Mouse (Mus musculus) midbrain, embryonic 14.5 days (tissue): ENCODE measurements at regions not wholly inside any gene's neighbourhood (a gene's known extent, or its start where the extent isn't known, plus 50 kb on each side); places are given as distances from the start of the nearest gene placed in this dataset.

Experiments
- ATAC-seq: fragments of 200-750 bp; cut with Nextera tagmentation; 2 replicates; pipeline ENCODE4 v1.8.0; 2017; ENCODE audit warnings: moderate number of reproducible peaks, moderate library complexity; ENCODE audit not compliant: low FRiP score, low TSS enrichment
- DNase-seq: peaks from one replicate; pipeline ENCODE4 v3.0.0-alpha.2; 2015
- H3K27ac ChIP-seq: fragments of 300-500 bp; sonication (generic); replicated peaks from 2 replicates; pipeline ENCODE4 v1.5.1; 2014; ENCODE audit warnings: mild to moderate bottlenecking, low read depth, low read length, moderate library complexity
- H3K27me3 ChIP-seq: fragments of 300-500 bp; sonication (generic); 2 replicates; pipeline ENCODE4 v1.6.1; 2014; ENCODE audit warnings: low read length, control low read depth, mixed read lengths; ENCODE audit not compliant: control insufficient read depth, insufficient read depth
- H3K36me3 ChIP-seq: fragments of 300-500 bp; sonication (generic); 2 replicates; pipeline ENCODE4 v1.6.1; 2014; ENCODE audit warnings: low read length, control low read depth; ENCODE audit not compliant: control insufficient read depth, insufficient read depth
- H3K4me1 ChIP-seq: fragments of 300-500 bp; sonication (generic); 2 replicates; pipeline ENCODE4 v1.6.1; 2014; ENCODE audit warnings: mild to moderate bottlenecking, antibody characterized with exemption, low read length, control low read depth; ENCODE audit not compliant: control insufficient read depth, insufficient read depth
- H3K4me2 ChIP-seq: fragments of 300-500 bp; sonication (generic); 2 replicates; pipeline ENCODE4 v1.6.1; 2014; ENCODE audit warnings: mild to moderate bottlenecking, low read length, moderate library complexity
- H3K4me3 ChIP-seq: fragments of 300-500 bp; sonication (generic); replicated peaks from 2 replicates; pipeline ENCODE4 v1.5.1; 2014; ENCODE audit warnings: low read depth, low read length
- H3K9ac ChIP-seq: fragments of 300-500 bp; sonication (generic); replicated peaks from 2 replicates; pipeline ENCODE4 v1.6.1; 2014; ENCODE audit warnings: mild to moderate bottlenecking, low read length, moderate library complexity
- H3K9me3 ChIP-seq: fragments of 300-500 bp; sonication (generic); 2 replicates; pipeline ENCODE4 v1.6.1; 2016; ENCODE audit warnings: low read length, control low read depth, mixed read lengths; ENCODE audit not compliant: control insufficient read depth
- WGBS: fragments of 180-500 bp; shearing (Covaris S2); extraction: QIAGEN DNeasy Blood & Tissue Kit; methylation state at CpG from one replicate; pipeline ENCODE4 v1.1.7; 2014; 5-methylcytosine and 5-hydroxymethylcytosine counted together

DNA sequence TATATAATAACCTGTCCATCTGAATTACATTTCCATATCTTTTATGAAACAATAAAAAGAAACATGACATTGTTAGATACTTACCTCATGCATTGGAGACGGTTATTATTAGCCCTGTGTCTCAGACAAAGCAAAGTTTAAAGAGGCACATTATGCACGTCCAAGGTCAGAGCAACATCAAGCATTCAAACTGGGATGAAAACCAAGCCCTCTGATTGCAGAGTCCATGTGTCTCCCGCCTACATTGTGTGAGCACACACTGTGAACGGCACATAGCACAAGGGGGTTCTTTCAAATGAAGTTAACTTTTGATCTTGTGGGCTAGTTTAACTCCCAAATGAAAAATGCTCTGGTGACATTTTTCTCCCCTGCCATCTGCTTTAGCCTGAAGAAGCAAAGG lies 489.3 kb downstream of the Psat1 start:
- Histone ChIP-seq H3K9ac (no peak overlapping the region), H3K9me3 (no peaks in the 10 kb centered on the region), H3K36me3 (no peaks in the 10 kb centered on the region), H3K4me3 (no peak overlapping the region), H3K4me1 (0 out of 2 replicates have a peak, but pooled peaks cover 3% of the 10 kb centered on the region), H3K27me3 (no peaks in the 10 kb centered on the region), H3K27ac (no peak overlapping the region), H3K4me2 (no peak overlapping the region)
- WGBS: 24% methylated on average over 4 of the region's 4 CpGs
- DNase-seq: no peak
- ATAC-seq: no peak

DNA sequence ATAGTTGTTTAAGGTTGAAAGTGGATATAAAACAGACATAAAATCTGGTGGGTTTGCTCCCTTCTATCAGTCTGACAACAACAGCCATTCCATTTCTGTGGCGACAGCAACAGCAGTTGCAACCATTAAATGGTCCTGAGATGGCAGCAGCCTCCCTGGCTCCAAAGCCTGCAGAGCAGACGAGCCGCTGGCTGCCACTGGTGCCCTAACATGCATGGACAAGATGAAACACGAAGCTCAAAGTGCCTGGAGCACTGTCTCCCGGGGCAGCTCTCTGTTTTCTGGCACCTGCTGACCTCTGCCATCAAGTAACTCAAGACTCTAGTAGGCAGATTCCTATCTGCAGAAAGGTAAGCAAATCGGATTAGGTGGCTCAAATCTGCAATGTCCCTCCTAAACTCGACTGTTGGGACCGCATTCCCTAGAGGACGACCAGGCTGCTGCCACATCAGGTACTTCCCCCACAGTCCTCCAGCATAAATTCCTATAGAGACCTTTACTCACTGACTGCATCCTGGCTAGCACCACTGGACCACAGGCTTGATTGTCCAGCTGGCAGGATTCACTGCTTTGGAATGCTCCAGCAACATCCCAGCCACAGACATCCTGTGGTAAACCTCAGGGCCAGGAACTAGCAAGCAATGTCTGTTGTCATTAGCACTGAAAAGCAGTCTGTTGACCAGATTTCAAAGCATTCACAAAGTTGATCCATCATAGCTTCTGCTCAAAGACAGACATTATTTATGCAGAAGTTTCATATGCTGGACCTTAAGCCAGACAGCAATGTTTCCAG lies 490.0 kb downstream of the Psat1 start:
- ATAC-seq (no peak), DNase-seq (peak; percentile 39)
- Histone ChIP-seq H3K27me3 (no peaks in the 10 kb centered on the region), H3K36me3 (no peaks in the 10 kb centered on the region), H3K4me3 (no peak overlapping the region), H3K27ac (no peak overlapping the region), H3K4me2 (no peak overlapping the region), H3K4me1 (0 out of 2 replicates have a peak, but pooled peaks cover 3% of the 10 kb centered on the region), H3K9me3 (no peaks in the 10 kb centered on the region), H3K9ac (no peak overlapping the region)
- 55% methylated on average over 9 of the region's 9 CpGs for WGBS

DNA sequence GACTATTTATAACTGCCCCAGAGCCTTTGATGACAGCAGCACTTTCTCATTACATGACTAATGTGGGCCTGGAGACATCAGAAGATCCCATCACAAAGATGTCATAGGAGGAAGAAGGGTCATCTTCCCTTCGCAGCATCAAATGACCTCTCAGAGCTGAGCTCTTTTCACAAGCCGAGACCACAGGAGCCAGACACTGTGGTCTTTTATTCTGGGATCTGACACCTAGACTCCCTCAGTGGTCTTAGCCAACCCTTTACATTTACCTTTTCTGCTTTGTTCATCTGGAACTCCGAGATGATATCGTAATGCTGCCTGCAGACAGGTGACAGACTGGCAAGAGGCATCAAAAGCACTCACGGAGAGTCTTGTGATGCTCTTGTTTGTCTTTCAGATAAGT lies 498.1 kb downstream of the Psat1 start:
- no peak for ATAC-seq
- H3K36me3 ChIP-seq: no peaks in the 10 kb centered on the region
- H3K27me3 ChIP-seq: no peaks in the 10 kb centered on the region
- DNase-seq: no peak
- H3K4me3 ChIP-seq: no peak overlapping the region
- no peak overlapping the region for H3K27ac ChIP-seq
- H3K9ac ChIP-seq: no peak overlapping the region
- H3K9me3 ChIP-seq: no peaks in the 10 kb centered on the region
- H3K4me1 ChIP-seq: no peaks in the 10 kb centered on the region
- no peak overlapping the region for H3K4me2 ChIP-seq
- WGBS: 63% methylated on average over 5 of the region's 5 CpGs

DNA sequence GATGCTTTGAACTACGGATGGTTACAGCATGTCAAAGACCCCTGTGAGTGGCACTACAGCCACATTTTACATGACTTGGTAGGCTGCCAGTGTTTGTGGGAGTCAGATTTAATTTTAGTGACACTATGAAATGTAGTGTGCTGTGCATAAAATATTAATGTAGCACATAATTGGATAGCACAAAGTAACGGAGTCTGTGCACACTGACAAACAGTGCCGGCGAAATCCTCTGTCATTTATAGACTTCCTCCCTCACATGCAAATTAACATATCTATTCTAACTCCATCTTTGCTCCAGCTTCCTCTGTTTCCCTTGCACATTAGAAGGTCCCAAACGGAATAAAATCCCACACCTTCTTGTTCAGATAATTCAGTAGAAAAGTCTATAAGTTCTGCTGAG lies 515.3 kb downstream of the Psat1 start:
- H3K27me3 ChIP-seq: no peaks in the 10 kb centered on the region
- no peaks in the 10 kb centered on the region for H3K4me1 ChIP-seq
- no peak for ATAC-seq
- H3K9me3 ChIP-seq: no peaks in the 10 kb centered on the region
- WGBS: 69% methylated on average over 5 of the region's 5 CpGs
- H3K4me2 ChIP-seq: no peak overlapping the region
- no peak overlapping the region for H3K4me3 ChIP-seq
- no peak overlapping the region for H3K9ac ChIP-seq
- peak; percentile 14 for DNase-seq
- H3K27ac ChIP-seq: no peak overlapping the region
- H3K36me3 ChIP-seq: no peaks in the 10 kb centered on the region

DNA sequence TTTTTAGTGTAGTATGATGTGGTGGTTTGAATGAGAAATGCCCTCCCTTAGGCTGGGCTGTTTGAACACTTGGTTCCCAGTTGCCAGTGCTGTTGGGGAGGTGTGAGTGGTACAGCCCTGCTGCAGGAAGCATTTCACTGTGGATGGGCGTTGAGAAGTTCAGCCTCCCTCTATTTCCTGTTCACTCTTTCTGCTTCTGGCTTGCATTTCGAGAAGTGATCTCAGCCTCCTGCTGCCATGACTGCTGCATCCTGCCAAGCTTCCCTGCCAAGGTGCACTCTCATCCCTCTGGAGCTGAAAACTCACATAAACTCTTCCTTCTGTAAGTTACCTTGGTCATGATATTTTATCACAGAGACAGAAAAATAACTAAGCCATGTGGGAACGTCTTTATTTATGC lies 525.8 kb downstream of the Psat1 start:
- H3K27ac ChIP-seq: no peak overlapping the region
- WGBS: 73% methylated on average over 3 of the region's 3 CpGs
- DNase-seq: no peak
- no peak overlapping the region for H3K4me2 ChIP-seq
- no peak for ATAC-seq
- no peaks in the 10 kb centered on the region for H3K27me3 ChIP-seq
- H3K4me1 ChIP-seq: no peaks in the 10 kb centered on the region
- H3K9ac ChIP-seq: no peak overlapping the region
- no peak overlapping the region for H3K4me3 ChIP-seq
- no peaks in the 10 kb centered on the region for H3K36me3 ChIP-seq
- H3K9me3 ChIP-seq: no peaks in the 10 kb centered on the region

DNA sequence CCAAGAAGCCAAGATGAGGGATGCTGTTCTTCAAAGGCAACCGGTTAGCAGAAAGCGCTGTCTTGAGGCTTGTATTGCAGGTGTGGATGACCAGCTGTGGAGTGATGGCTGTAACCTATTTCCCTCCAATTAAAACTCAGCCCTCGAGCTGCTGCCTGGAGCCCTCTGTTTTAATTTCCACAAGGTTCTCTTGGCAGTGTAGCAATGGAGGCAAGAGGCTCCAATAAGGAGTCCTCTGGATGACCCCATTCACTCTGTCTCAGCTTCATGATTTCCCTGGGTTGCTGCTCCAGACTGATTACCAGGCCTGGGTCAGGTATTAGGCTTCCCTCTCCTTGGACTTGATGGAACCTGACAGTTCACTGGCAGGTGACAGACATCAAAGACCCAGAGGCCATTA lies 548.5 kb downstream of the Psat1 start:
- Histone ChIP-seq H3K27ac (no peak overlapping the region), H3K27me3 (no peaks in the 10 kb centered on the region), H3K4me3 (no peak overlapping the region), H3K4me2 (no peak overlapping the region), H3K9me3 (no peaks in the 10 kb centered on the region), H3K4me1 (no peaks in the 10 kb centered on the region), H3K36me3 (no peaks in the 10 kb centered on the region), H3K9ac (no peak overlapping the region)
- DNase-seq (no peak), ATAC-seq (no peak)
- WGBS: 87% methylated on average over 3 of the region's 3 CpGs

DNA sequence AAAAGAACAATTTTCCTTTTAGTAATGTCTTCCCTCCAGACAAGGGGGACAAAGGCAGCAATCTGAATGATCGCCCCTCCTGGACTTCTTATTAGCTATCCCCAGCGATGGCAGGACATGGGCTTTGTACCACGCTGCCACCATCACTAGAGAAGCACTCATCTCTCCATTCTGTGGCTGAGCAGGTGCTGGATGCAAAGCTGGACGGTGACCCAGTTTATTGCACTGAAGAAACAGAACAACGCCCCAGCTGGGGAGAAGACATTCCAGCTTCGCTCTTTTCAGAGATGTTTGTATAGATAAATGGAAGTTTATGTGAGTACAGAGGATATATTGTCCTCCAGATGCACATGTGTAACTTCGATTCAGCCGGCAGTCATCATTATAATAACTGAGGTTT lies 575.5 kb downstream of the Psat1 start:
- no peaks in the 10 kb centered on the region for H3K4me1 ChIP-seq
- H3K9ac ChIP-seq: no peak overlapping the region
- no peak overlapping the region for H3K4me2 ChIP-seq
- no peaks in the 10 kb centered on the region for H3K27me3 ChIP-seq
- no peak overlapping the region for H3K4me3 ChIP-seq
- ATAC-seq (no peak), DNase-seq (no peak)
- 84% methylated on average over 8 of the region's 8 CpGs for WGBS
- H3K27ac ChIP-seq: no peak overlapping the region
- H3K9me3 ChIP-seq: no peaks in the 10 kb centered on the region
- no peaks in the 10 kb centered on the region for H3K36me3 ChIP-seq

DNA sequence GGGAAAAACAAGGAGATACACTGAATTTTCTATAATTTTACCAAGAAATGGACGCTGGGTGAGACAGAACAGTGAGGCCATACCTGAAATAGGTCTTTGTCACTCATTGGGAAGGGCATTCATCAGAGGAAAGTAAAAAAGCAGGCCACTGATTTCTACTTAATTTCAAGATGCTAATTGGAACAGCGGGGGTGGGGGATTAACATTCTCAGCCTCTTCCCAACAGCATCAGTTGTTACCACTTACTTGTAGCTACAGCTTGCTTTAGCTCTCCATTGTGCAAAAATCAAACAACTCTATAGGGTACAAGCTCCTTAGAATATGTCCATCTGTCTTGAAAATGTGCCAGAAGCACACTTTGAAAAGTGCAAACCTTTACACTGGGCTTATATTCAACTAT lies 580.2 kb downstream of the Psat1 start:
- H3K4me2 ChIP-seq: no peak overlapping the region
- WGBS: 30% methylated on average over 2 of the region's 2 CpGs
- no peaks in the 10 kb centered on the region for H3K4me1 ChIP-seq
- H3K9ac ChIP-seq: no peak overlapping the region
- no peak overlapping the region for H3K4me3 ChIP-seq
- DNase-seq (peak; percentile 19), ATAC-seq (no peak)
- H3K27ac ChIP-seq: no peak overlapping the region
- no peaks in the 10 kb centered on the region for H3K9me3 ChIP-seq
- no peaks in the 10 kb centered on the region for H3K27me3 ChIP-seq
- H3K36me3 ChIP-seq: no peaks in the 10 kb centered on the region

DNA sequence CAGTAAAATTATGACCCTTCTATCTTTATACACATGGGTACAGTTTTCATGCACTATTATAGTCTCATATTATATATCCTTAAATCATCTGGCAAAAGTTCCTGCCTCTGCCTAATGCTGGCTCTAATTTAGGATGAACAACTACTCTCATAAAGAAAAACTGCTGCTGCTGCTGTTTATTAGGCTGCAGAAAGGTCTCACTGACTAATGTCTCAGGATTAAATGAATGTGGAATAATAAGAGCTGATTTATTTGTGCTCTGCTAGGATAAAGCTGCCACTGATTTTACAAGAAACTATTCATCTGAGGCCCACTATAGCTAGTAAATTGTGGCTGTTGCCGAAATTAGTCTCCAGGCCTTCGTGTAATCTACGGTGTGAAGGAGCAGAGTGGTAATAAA lies 590.0 kb downstream of the Psat1 start:
- H3K9me3 ChIP-seq: no peaks in the 10 kb centered on the region
- H3K4me3 ChIP-seq: no peak overlapping the region
- no peaks in the 10 kb centered on the region for H3K27me3 ChIP-seq
- H3K4me1 ChIP-seq: no peaks in the 10 kb centered on the region
- no peaks in the 10 kb centered on the region for H3K36me3 ChIP-seq
- no peak overlapping the region for H3K4me2 ChIP-seq
- ATAC-seq: no peak
- no peak for DNase-seq
- H3K9ac ChIP-seq: no peak overlapping the region
- 91% methylated on average over 3 of the region's 3 CpGs for WGBS
- no peak overlapping the region for H3K27ac ChIP-seq
